Mouse (Mus musculus) heart, embryonic 16.5 days (tissue): ENCODE results near the gene Ehd1. TPM values are rescaled to one million over a fixed set of nuclear protein-coding genes. Genes with fewer than 3 reads are reported as not detected.
"Not testable (repeated sequence)": the region's sequence is repeated elsewhere in the genome, so short reads cannot be mapped to it uniquely, and the experiment has no call there.

Experiments
- ATAC-seq: fragments of 200-750 bp; cut with Nextera tagmentation; replicated peaks from 2 replicates; pipeline ENCODE4 v1.8.0; 2017; ENCODE audit warnings: moderate number of reproducible peaks; ENCODE audit not compliant: insufficient read depth, low FRiP score; ENCODE audit errors: extremely low read depth
- H3K27ac ChIP-seq: fragments of 300-500 bp; sonication (generic); 2 replicates; pipeline ENCODE4 v1.5.1; 2014; ENCODE audit warnings: mild to moderate bottlenecking, low read length, control low read depth, moderate library complexity
- H3K27me3 ChIP-seq: fragments of 300-500 bp; sonication (generic); 2 replicates; pipeline ENCODE4 v1.6.1; 2014; ENCODE audit warnings: low read length, mixed read lengths; ENCODE audit not compliant: control insufficient read depth, insufficient read depth
- H3K36me3 ChIP-seq: fragments of 300-500 bp; sonication (generic); 2 replicates; pipeline ENCODE4 v1.6.1; 2014; ENCODE audit not compliant: control insufficient read depth, insufficient read depth
- H3K4me1 ChIP-seq: fragments of 300-500 bp; sonication (generic); 2 replicates; pipeline ENCODE4 v1.6.1; 2014; ENCODE audit warnings: low read length, mixed read lengths; ENCODE audit not compliant: control insufficient read depth, insufficient read depth
- H3K4me2 ChIP-seq: fragments of 300-500 bp; sonication (generic); 2 replicates; pipeline ENCODE4 v1.6.1; 2014; ENCODE audit warnings: low read depth, mild to moderate bottlenecking, control low read depth, low read length
- H3K4me3 ChIP-seq: fragments of 300-500 bp; sonication (generic); 2 replicates; pipeline ENCODE4 v1.5.1; 2014; ENCODE audit warnings: mild to moderate bottlenecking, control low read depth, low read length
- H3K9ac ChIP-seq: fragments of 300-500 bp; sonication (generic); 2 replicates; pipeline ENCODE4 v1.6.1; 2014; ENCODE audit warnings: low read length, control low read depth
- H3K9me3 ChIP-seq: fragments of 300-500 bp; sonication (generic); replicated peaks from 2 replicates; pipeline ENCODE4 v1.6.1; 2016; ENCODE audit warnings: low read length; ENCODE audit not compliant: control insufficient read depth
- WGBS: fragments of 180-500 bp; shearing (Covaris S2); extraction: QIAGEN DNeasy Blood & Tissue Kit; methylation state at CpG from one replicate; pipeline ENCODE4 v1.1.7; 2014; 5-methylcytosine and 5-hydroxymethylcytosine counted together
- polyA plus RNA-seq: library from polyadenylated mRNA; unstranded; fragments of >200 nt; fragmentation: Nextera tagmentation; extraction: Ambion mirVana; gene quantifications from 2 replicates; pipeline ENCODE4 v1.2.1, GENCODE M21; 2015

Ehd1 gene
- polyA plus RNA-seq, 1 experiment from 2014 or later, result 73.2 TPM

DNA sequence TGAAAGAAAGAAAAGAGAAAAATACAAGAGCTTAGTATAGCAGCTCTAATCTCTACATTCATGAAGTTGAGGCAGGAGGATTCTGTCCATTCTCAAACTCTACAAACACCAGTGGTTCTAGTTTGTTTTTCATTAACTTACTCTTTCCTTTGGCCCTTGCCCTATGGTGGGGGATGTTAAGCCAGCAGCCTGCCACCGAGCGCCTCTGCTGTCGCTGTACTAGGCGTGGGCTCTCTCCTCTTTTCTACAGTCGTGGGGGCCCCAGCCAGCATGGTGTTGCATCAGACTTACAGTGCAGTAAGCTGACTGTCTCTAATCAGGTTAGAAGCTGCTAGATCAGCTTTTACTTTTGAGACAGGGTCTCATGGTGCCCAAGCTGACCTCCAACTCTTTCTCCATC is 6.5 kb downstream of the Ehd1 start:
- H3K9ac ChIP-seq, result no peak overlapping the region
- no peaks in the 10 kb centered on the region for H3K27me3 ChIP-seq
- no peak for ATAC-seq
- H3K36me3 ChIP-seq, result peaks cover 25% of the 10 kb centered on the region
- H3K4me2 ChIP-seq, result no peak overlapping the region
- H3K9me3 ChIP-seq, result no peaks in the 10 kb centered on the region
- H3K4me3 ChIP-seq, result no peak overlapping the region
- 73% methylated on average over 5 of the region's 5 CpGs for WGBS
- H3K4me1 ChIP-seq, result peaks cover 69% of the 10 kb centered on the region
- no peak overlapping the region for H3K27ac ChIP-seq

DNA sequence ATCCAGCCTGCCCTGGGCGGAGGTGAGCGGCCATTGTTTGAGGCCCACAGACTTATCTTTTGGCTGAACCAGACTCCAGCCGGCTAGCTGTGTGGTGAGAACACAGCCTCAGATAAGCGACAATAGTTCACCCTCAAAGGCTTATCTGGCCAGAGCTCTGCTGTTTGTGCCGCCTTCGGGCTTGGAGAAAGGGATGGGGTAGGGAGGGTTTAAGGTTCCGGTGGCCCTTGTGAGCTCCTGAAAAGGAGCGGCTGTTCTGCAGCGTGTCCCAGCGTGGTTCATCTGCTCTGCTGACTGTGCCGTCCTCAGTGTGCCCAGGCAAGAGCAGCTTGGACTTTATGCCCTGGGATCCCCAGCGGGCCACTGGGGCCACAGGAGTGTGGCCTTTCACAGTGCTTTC is 8.0 kb downstream of the Ehd1 start:
- ATAC-seq, result peak; percentile 54
- H3K9ac ChIP-seq, result peak overlapping the region; percentile 48
- peaks cover 25% of the 10 kb centered on the region for H3K36me3 ChIP-seq
- peaks cover 55% of the 10 kb centered on the region for H3K4me1 ChIP-seq
- WGBS, result 28% methylated on average over 12 of the region's 12 CpGs
- H3K4me2 ChIP-seq, result peak overlapping the region; percentile 50
- H3K27ac ChIP-seq, result peak overlapping the region; percentile 83
- H3K27me3 ChIP-seq, result no peaks in the 10 kb centered on the region
- H3K9me3 ChIP-seq, result no peaks in the 10 kb centered on the region
- H3K4me3 ChIP-seq, result 0 out of 2 replicates have a peak overlapping the region, but pooled peaks have one; percentile 3

DNA sequence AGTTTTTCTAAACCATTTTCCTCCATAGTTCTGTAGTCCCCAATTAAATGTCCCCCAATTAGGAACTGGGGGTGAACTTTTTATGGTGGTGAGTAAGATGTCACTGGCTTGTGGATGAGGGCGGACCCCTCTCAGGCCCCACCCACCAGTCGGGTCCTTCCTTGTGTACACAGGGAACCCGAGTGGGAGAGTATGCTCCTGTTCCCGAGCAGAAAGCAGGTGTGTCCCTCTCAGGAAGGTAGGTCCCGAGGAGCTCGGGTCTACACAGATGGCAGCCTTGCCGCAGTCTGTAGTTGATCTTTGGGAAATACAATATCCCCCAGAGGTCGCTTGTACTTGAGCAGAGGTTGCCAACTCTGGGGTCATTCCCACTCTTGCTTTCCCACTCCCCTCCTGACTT is 8.7 kb downstream of the Ehd1 start:
- Histone ChIP-seq H3K27ac (peak overlapping the region; percentile 83; the same call in 1 of the 2 replicates), H3K36me3 (peaks cover 25% of the 10 kb centered on the region), H3K4me3 (no peak overlapping the region), H3K9ac (no peak overlapping the region), H3K27me3 (no peaks in the 10 kb centered on the region), H3K4me1 (peaks cover 48% of the 10 kb centered on the region), H3K4me2 (peak overlapping the region; percentile 50), H3K9me3 (no peaks in the 10 kb centered on the region)
- 50% methylated on average over 8 of the region's 8 CpGs for WGBS
- ATAC-seq, result no peak; the same call in 1 of the 2 replicates

DNA sequence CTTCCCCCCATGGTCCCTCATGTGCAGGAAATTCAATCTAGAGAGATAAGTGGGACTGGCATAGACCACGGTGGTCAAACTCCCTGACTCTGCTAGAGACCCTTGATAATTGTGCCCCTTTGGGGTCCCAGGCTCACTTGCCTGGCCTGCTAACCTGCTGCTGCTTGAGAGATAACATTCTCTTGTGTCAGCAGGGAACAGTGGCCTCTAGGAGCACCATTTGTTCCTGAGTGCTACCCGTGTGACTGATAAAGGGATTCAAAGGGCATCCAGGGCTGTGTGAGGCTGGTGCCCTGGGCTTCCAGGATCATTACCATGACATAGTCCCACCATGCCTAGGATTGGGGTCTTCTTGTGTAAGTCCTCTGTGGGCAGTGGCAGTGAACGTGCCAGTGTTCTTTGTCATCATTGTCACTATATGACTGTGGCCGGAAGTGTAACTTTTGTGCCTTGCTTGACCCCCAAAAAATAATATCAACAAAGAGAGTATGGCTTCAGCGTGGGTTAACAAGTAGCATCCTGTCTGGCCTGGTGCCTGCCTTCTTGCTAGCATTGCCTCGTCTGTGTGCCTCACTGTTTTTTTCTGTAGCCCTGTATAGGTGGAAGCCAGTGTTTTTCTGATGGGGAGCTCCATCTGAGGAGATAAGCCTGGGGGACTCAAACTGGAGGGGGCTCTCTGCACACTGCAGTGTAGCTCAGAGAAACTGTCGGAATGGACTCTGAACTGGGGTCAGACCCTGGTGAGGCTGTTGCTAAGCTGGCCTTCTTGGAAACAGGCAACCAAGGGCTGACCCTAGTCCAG is 9.3 kb downstream of the Ehd1 start:
- Histone ChIP-seq H3K27ac (peak overlapping the region; percentile 53), H3K4me3 (no peak overlapping the region), H3K4me1 (peaks cover 42% of the 10 kb centered on the region), H3K4me2 (peak overlapping the region; percentile 8; the same call in 1 of the 2 replicates), H3K9me3 (no peaks in the 10 kb centered on the region), H3K27me3 (no peaks in the 10 kb centered on the region), H3K36me3 (peaks cover 22% of the 10 kb centered on the region), H3K9ac (peak overlapping the region; percentile 38; the same call in 1 of the 2 replicates)
- ATAC-seq, result 0 out of 2 replicates have a peak, but pooled peaks have one; percentile 12
- 32% methylated on average over 7 of the region's 7 CpGs for WGBS

DNA sequence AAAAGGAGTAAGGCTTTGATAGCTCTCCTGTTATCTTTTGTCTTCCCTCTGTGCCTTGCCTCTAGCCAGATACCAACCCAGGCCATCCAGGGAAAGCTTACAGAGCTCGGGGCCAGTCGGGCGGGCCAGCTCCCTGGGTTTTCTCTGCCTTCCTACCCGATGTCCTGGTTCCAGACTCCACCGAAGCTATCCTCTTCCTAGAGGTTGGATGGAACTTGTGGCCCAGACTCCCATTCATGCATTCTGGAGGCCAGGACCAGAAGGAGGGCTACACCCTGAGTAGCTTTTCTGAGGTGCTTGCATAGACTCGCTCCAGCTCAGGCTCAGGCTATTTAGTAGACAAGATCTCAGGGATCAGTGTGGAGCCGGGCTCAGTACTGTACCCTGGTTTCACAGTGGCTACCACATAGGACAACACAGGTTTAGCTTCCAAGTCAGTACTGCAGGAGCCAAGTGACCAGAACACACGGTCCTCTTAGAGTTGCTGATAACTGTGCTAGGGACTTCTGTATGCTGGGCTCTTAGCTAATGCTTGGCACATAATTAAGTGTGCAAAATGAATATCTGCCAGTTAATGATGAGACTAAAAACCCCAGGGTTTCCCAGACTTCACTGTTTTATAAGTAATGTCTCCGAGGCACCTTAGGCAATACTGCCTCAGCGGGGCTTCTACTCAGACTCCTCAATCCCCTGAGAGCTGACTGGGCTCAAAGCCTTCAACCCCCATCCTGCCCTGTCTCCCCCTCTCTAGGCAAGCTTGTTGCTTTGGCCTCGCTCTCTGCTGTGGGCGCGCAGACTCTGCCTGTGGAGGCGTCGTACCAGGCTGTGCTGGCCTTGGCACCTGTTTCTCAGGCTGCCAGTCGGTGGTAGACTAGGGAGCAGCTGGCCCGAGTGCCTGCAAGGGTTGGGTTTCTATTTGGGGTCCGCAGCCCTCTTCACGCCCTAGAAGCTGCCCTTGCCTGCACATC is 10.2 kb downstream of the Ehd1 start:
- Histone ChIP-seq H3K9me3 (no peaks in the 10 kb centered on the region), H3K27ac (peak overlapping the region; percentile 68), H3K36me3 (peaks cover 15% of the 10 kb centered on the region), H3K4me1 (peaks cover 45% of the 10 kb centered on the region), H3K27me3 (no peaks in the 10 kb centered on the region), H3K9ac (peak overlapping the region; percentile 38), H3K4me2 (0 out of 2 replicates have a peak overlapping the region, but pooled peaks have one; percentile 11), H3K4me3 (no peak overlapping the region)
- no peak for ATAC-seq
- WGBS, result 69% methylated on average over 19 of the region's 19 CpGs

DNA sequence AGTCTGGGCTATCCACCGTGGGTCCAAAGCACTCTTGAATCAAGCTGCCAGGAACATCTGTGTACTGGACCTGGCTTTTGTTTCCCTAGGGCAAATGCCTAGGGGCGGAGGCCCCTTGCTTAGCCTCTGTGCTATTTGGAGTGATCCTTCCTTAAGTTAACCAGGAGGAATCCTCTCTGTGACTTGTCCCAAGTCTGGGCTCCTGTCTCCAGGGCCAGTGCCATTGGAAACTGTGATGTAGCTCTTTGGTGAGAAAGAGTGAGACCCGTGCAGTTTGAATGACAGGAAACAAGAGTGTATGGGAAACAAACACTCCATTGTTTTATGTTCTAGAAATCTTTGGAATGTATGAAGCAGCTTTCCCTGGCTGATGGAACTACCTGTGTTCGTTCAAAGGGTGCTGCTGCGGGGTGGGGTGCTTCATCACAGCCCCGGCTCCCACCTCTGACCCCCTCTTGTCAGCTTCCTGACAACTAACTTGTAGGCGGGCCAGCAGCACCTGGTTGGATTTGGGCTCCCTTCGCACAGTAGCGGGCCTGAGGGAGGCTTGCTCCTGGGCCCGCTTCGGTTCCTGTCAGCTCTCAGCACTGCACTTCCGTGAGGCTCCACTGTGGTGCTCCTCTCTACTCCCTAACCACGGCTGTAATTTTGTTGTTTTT is 11.8 kb downstream of the Ehd1 start:
- WGBS, result 64% methylated on average over 13 of the region's 13 CpGs
- no peak overlapping the region for H3K4me2 ChIP-seq
- H3K9ac ChIP-seq, result no peak overlapping the region
- H3K27me3 ChIP-seq, result no peaks in the 10 kb centered on the region
- peaks cover 45% of the 10 kb centered on the region for H3K4me1 ChIP-seq
- no peak overlapping the region for H3K4me3 ChIP-seq
- no peaks in the 10 kb centered on the region for H3K9me3 ChIP-seq
- 0 out of 2 replicates have a peak, but pooled peaks cover 7% of the 10 kb centered on the region for H3K36me3 ChIP-seq
- H3K27ac ChIP-seq, result peak overlapping the region; percentile 68
- ATAC-seq, result no peak

DNA sequence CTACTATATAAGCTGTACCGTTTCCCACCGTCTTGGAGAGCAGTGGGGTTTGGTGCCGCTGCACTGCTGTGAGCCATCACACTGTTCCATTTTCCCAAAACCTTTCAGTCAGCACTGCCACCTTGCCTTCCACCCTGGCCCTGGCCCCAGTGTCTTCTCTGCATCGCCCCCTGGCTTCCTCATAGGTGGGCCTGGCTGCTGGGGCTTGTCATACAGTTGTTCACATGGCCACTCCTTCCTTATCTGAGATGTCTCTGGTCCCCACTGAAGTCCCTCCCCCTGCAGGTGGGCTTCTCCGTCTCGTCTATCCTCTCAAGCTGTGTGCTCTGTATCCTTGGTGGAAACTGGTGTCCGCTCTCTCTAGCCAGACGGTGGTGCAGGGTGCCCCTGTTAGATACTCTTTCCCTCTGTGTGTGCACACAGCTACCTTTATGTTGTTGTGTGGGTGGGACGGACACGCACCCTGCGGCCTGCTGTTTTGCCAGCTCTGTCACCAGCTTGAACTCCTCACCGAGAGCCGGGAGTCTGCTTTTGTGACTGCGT is 13.2 kb downstream of the Ehd1 start:
- Histone ChIP-seq H3K4me1 (peaks cover 31% of the 10 kb centered on the region), H3K4me2 (no peak overlapping the region), H3K36me3 (no peaks in the 10 kb centered on the region), H3K4me3 (no peak overlapping the region), H3K27me3 (no peaks in the 10 kb centered on the region), H3K27ac (no peak overlapping the region), H3K9me3 (no peaks in the 10 kb centered on the region), H3K9ac (no peak overlapping the region)
- ATAC-seq, result no peak
- 91% methylated on average over 14 of the region's 14 CpGs for WGBS

DNA sequence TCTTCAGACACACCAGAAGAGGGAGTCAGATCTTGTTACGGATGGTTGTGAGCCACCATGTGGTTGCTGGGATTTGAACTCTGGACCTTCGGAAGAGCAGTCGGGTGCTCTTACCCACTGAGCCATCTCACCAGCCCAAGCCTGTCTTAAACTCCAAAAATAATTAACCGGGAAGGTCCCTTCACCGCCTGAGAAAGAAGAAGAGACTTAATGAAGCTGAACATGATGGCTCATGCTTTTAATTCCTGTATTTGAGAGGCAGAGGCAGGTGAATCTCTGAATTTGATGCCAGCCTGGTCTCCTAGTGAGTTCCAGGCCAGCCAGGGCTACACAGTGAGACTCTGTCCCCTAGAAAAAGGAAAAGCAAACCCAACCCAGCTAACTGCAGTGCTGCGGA is 14.2 kb downstream of the Ehd1 start:
- H3K27ac ChIP-seq, result peak overlapping the region; percentile 37
- H3K4me3 ChIP-seq, ATAC-seq, H3K27me3 ChIP-seq, H3K9ac ChIP-seq, H3K9me3 ChIP-seq, H3K36me3 ChIP-seq, H3K4me2 ChIP-seq: not testable (repeated sequence)
- H3K4me1 ChIP-seq, result peaks cover 21% of the 10 kb centered on the region
- 97% methylated on average over 5 of the region's 6 CpGs for WGBS
